Mouse (Mus musculus): ENCODE measurements around the gene Fat1.
"Not testable (repeated sequence)": the region's sequence is repeated elsewhere in the genome, so short reads cannot be mapped to it uniquely, and the experiment has no call there.

Gene Fat1

GRCm38 (mm10) chr8:45064197-45064869 lies 129.1 kb downstream of the Fat1 start:
- no peak for DNase-seq (ENCODE audit: low read depth, low spot score)

- not testable (repeated sequence) for DNase-seq (ENCODE audit: low read depth, low spot score)
These were observed 130.1 kb downstream of the Fat1 start for GRCm38 (mm10) chr8:45065391-45065790.

- no peak for DNase-seq (ENCODE audit: low read depth, low spot score)
These were observed 133.6 kb downstream of the Fat1 start, which contains the start of gene Mtnr1a for GRCm38 (mm10) chr8:45068759-45069386. Gene Mtnr1a, plus strand, starts transcription at chr8:45069137.

GRCm38 (mm10) chr8:45070949-45071348 lies 135.7 kb downstream of the Fat1 start:
- DNase-seq (ENCODE audit: low read depth, low spot score) = no peak

GRCm38 (mm10) chr8:45080850-45081249 lies 145.6 kb downstream of the Fat1 start:
- no peak for DNase-seq (ENCODE audit: low read depth, low spot score)

- DNase-seq (ENCODE audit: low read depth, low spot score) = no peak
These were observed 158.4 kb downstream of the Fat1 start for GRCm38 (mm10) chr8:45093599-45093998.
